Mouse (Mus musculus) C2C12 (cell line): Measurements from ENCODE around the gene Camk2d.
A peak's percentile ranks its signal among the peaks of the same experiment; 100 is the strongest.

Experiments
- CTCF ChIP-seq: IDR thresholded peaks from one replicate; pipeline ENCODE4 v1.5.1; 2011; ENCODE audit not compliant: control insufficient read depth, insufficient read depth, insufficient read length
- FOSL1 ChIP-seq: IDR thresholded peaks from one replicate; pipeline ENCODE4 v1.8.0; 2011; ENCODE audit warnings: mild to moderate bottlenecking, low read length; ENCODE audit not compliant: poor library complexity, insufficient read depth, severe bottlenecking
- MAX ChIP-seq: IDR thresholded peaks from one replicate; pipeline ENCODE4 v1.6.1; 2011; ENCODE audit warnings: mild to moderate bottlenecking, control low read depth
- MYOD1 ChIP-seq: IDR thresholded peaks from one replicate; pipeline ENCODE4 v1.6.1; 2011; ENCODE audit warnings: low read depth; ENCODE audit not compliant: control insufficient read depth, insufficient read length
- MYOG ChIP-seq: IDR thresholded peaks from one replicate; pipeline ENCODE4 v1.6.1; 2011; ENCODE audit not compliant: control insufficient read depth, insufficient read length; ENCODE audit errors: extremely low read depth
- USF1 ChIP-seq: IDR thresholded peaks from one replicate; pipeline ENCODE4 v1.6.1; 2011; ENCODE audit warnings: low read depth, mild to moderate bottlenecking, control low read depth, moderate library complexity

GRCm38 (mm10) chr3:126771541-126771940 lies 175.4 kb downstream of the Camk2d start:
- peak; percentile 84 for TF ChIP-seq CTCF
- no peak for TF ChIP-seq USF1
- no peak for TF ChIP-seq MAX
- no peak for TF ChIP-seq MYOG
- TF ChIP-seq FOSL1, result no peak
- no peak for TF ChIP-seq MYOD1
